Mouse (Mus musculus): ENCODE data around the gene Vps37b. TPM values are rescaled to one million over a fixed set of nuclear protein-coding genes. Genes with fewer than 3 reads are reported as not detected.

Vps37b gene
- polyA plus RNA-seq, 1 experiment from 2014 or later: 52.2 TPM

GRCm38 (mm10) chr5:123989941-123990885 lies 41.9 kb downstream of the Vps37b start:
- no peak overlapping the region for H3K4me3 ChIP-seq
- H3K27ac ChIP-seq (replicated peaks): no peak overlapping the region
- H3K4me2 ChIP-seq: no peak overlapping the region
- no peaks in the 10 kb centered on the region for H3K9me3 ChIP-seq
- no peak overlapping the region for H3K9ac ChIP-seq
- WGBS: 73% methylated on average over 20 of the region's 20 CpGs
- H3K4me1 ChIP-seq: peaks cover 55% of the 10 kb centered on the region
- ATAC-seq (ENCODE audit: extremely low read depth, insufficient number of reproducible peaks, low FRiP score, low TSS enrichment): no peak
- H3K27me3 ChIP-seq (replicated peaks): no peaks in the 10 kb centered on the region
- H3K36me3 ChIP-seq: no peaks in the 10 kb centered on the region

GRCm38 (mm10) chr5:123987511-123987910 lies 44.6 kb downstream of the Vps37b start:
- peak overlapping the region; percentile 7; the same call in 1 of the 2 replicates for H3K9ac ChIP-seq
- no peak overlapping the region for H3K4me2 ChIP-seq
- peaks cover 4% of the 10 kb centered on the region; the same call in 1 of the 2 replicates for H3K27me3 ChIP-seq (replicated peaks)
- no peaks in the 10 kb centered on the region for H3K9me3 ChIP-seq
- no peak for ATAC-seq (ENCODE audit: extremely low read depth, insufficient number of reproducible peaks, low FRiP score, low TSS enrichment)
- H3K27ac ChIP-seq (replicated peaks): no peak overlapping the region
- 62% methylated on average over 4 of the region's 4 CpGs for WGBS
- peaks cover 55% of the 10 kb centered on the region for H3K4me1 ChIP-seq
- no peak overlapping the region for H3K4me3 ChIP-seq
- no peaks in the 10 kb centered on the region for H3K36me3 ChIP-seq

GRCm38 (mm10) chr5:123986925-123987324 lies 45.1 kb downstream of the Vps37b start:
- Histone ChIP-seq H3K4me3 (no peak overlapping the region), H3K4me2 (no peak overlapping the region), H3K27ac (replicated peaks) (no peak overlapping the region), H3K9me3 (no peaks in the 10 kb centered on the region), H3K36me3 (no peaks in the 10 kb centered on the region), H3K27me3 (replicated peaks) (peaks cover 4% of the 10 kb centered on the region; the same call in 1 of the 2 replicates), H3K9ac (no peak overlapping the region), H3K4me1 (peaks cover 55% of the 10 kb centered on the region)
- ATAC-seq (ENCODE audit: extremely low read depth, insufficient number of reproducible peaks, low FRiP score, low TSS enrichment): no peak
- WGBS: 67% methylated on average over 2 of the region's 2 CpGs

GRCm38 (mm10) chr5:123985434-123985833 lies 46.6 kb downstream of the Vps37b start:
- Histone ChIP-seq H3K36me3 (no peaks in the 10 kb centered on the region), H3K4me1 (peaks cover 63% of the 10 kb centered on the region), H3K27me3 (replicated peaks) (peaks cover 4% of the 10 kb centered on the region; the same call in 1 of the 2 replicates), H3K9me3 (no peaks in the 10 kb centered on the region), H3K4me3 (no peak overlapping the region), H3K27ac (replicated peaks) (peak overlapping the region; percentile 13; the same call in 1 of the 2 replicates), H3K9ac (no peak overlapping the region), H3K4me2 (no peak overlapping the region)
- 62% methylated on average over 9 of the region's 9 CpGs for WGBS
- ATAC-seq (ENCODE audit: extremely low read depth, insufficient number of reproducible peaks, low FRiP score, low TSS enrichment): no peak

- Histone ChIP-seq H3K4me1 (peaks cover 83% of the 10 kb centered on the region), H3K27me3 (replicated peaks) (peaks cover 5% of the 10 kb centered on the region; the same call in 1 of the 2 replicates)
- WGBS: 73% methylated on average over 11 of the region's 11 CpGs
Observed at GRCm38 (mm10) chr5:123982838-123983237, 49.2 kb downstream of the Vps37b start.

GRCm38 (mm10) chr5:123981250-123981554 lies 50.9 kb downstream of the Vps37b start:
- WGBS: 58% methylated on average over 6 of the region's 6 CpGs
- H3K9me3 ChIP-seq: no peaks in the 10 kb centered on the region
- H3K36me3 ChIP-seq: no peaks in the 10 kb centered on the region
- H3K27me3 ChIP-seq (replicated peaks): peaks cover 21% of the 10 kb centered on the region
- ATAC-seq (ENCODE audit: extremely low read depth, insufficient number of reproducible peaks, low FRiP score, low TSS enrichment): no peak
- peak overlapping the region; percentile 37; the same call in 1 of the 2 replicates for H3K9ac ChIP-seq
- H3K4me2 ChIP-seq: no peak overlapping the region
- H3K4me3 ChIP-seq: no peak overlapping the region
- peaks cover 78% of the 10 kb centered on the region for H3K4me1 ChIP-seq
- H3K27ac ChIP-seq (replicated peaks): peak overlapping the region; percentile 58

More at GRCm38 (mm10) chr5:123982838-123983237, 49.2 kb downstream of the Vps37b start:
- Histone ChIP-seq H3K27ac (replicated peaks) (no peak overlapping the region), H3K36me3 (no peaks in the 10 kb centered on the region), H3K9ac (no peak overlapping the region), H3K4me3 (no peak overlapping the region), H3K9me3 (no peaks in the 10 kb centered on the region), H3K4me2 (no peak overlapping the region)
- no peak for ATAC-seq (ENCODE audit: extremely low read depth, insufficient number of reproducible peaks, low FRiP score, low TSS enrichment)

- Histone ChIP-seq H3K9me3 (no peaks in the 10 kb centered on the region), H3K36me3 (no peaks in the 10 kb centered on the region), H3K27me3 (replicated peaks) (peaks cover 26% of the 10 kb centered on the region), H3K27ac (replicated peaks) (peak overlapping the region; percentile 58), H3K9ac (peak overlapping the region; percentile 37; the same call in 1 of the 2 replicates), H3K4me3 (no peak overlapping the region), H3K4me2 (no peak overlapping the region), H3K4me1 (peaks cover 78% of the 10 kb centered on the region)
- 73% methylated on average over 9 of the region's 9 CpGs for WGBS
- ATAC-seq (ENCODE audit: extremely low read depth, insufficient number of reproducible peaks, low FRiP score, low TSS enrichment): no peak
Observed at GRCm38 (mm10) chr5:123980521-123981249, 51.4 kb downstream of the Vps37b start.

GRCm38 (mm10) chr5:123979980-123980369 lies 52.1 kb downstream of the Vps37b start:
- no peaks in the 10 kb centered on the region for H3K36me3 ChIP-seq
- ATAC-seq (ENCODE audit: extremely low read depth, insufficient number of reproducible peaks, low FRiP score, low TSS enrichment): no peak
- H3K9me3 ChIP-seq: no peaks in the 10 kb centered on the region
- no peak overlapping the region for H3K27ac ChIP-seq (replicated peaks)
- peaks cover 33% of the 10 kb centered on the region for H3K27me3 ChIP-seq (replicated peaks)
- H3K4me1 ChIP-seq: peaks cover 75% of the 10 kb centered on the region
- WGBS: 44% methylated on average over 4 of the region's 4 CpGs
- no peak overlapping the region for H3K4me2 ChIP-seq
- no peak overlapping the region for H3K4me3 ChIP-seq
- no peak overlapping the region for H3K9ac ChIP-seq

- ATAC-seq (ENCODE audit: extremely low read depth, insufficient number of reproducible peaks, low FRiP score, low TSS enrichment): no peak
- H3K27me3 ChIP-seq (replicated peaks): peaks cover 39% of the 10 kb centered on the region
- no peak overlapping the region for H3K9ac ChIP-seq
- no peaks in the 10 kb centered on the region for H3K9me3 ChIP-seq
- H3K4me3 ChIP-seq: no peak overlapping the region
- WGBS: 73% methylated on average over 18 of the region's 18 CpGs
- no peak overlapping the region for H3K4me2 ChIP-seq
- H3K27ac ChIP-seq (replicated peaks): no peak overlapping the region
- peaks cover 75% of the 10 kb centered on the region for H3K4me1 ChIP-seq
- no peaks in the 10 kb centered on the region for H3K36me3 ChIP-seq
Observed at GRCm38 (mm10) chr5:123979221-123979979, 52.7 kb downstream of the Vps37b start.

GRCm38 (mm10) chr5:123978131-123978530 lies 53.9 kb downstream of the Vps37b start:
- Histone ChIP-seq H3K4me1 (peaks cover 75% of the 10 kb centered on the region), H3K9ac (peak overlapping the region; percentile 4; the same call in 1 of the 2 replicates), H3K4me3 (no peak overlapping the region), H3K36me3 (no peaks in the 10 kb centered on the region), H3K4me2 (no peak overlapping the region), H3K9me3 (no peaks in the 10 kb centered on the region), H3K27me3 (replicated peaks) (peaks cover 39% of the 10 kb centered on the region), H3K27ac (replicated peaks) (no peak overlapping the region)
- ATAC-seq (ENCODE audit: extremely low read depth, insufficient number of reproducible peaks, low FRiP score, low TSS enrichment): no peak
- 63% methylated on average over 5 of the region's 5 CpGs for WGBS

GRCm38 (mm10) chr5:123977231-123977630 lies 54.8 kb downstream of the Vps37b start:
- Histone ChIP-seq H3K9ac (no peak overlapping the region), H3K27me3 (replicated peaks) (peaks cover 48% of the 10 kb centered on the region), H3K27ac (replicated peaks) (no peak overlapping the region), H3K9me3 (no peaks in the 10 kb centered on the region), H3K4me1 (peaks cover 67% of the 10 kb centered on the region), H3K4me3 (no peak overlapping the region), H3K36me3 (no peaks in the 10 kb centered on the region), H3K4me2 (no peak overlapping the region)
- WGBS: 60% methylated on average over 3 of the region's 3 CpGs
- ATAC-seq (ENCODE audit: extremely low read depth, insufficient number of reproducible peaks, low FRiP score, low TSS enrichment): no peak
